Mouse (Mus musculus) urinary bladder, postnatal 25 days (tissue): ENCODE results near the gene Actl6a.
"Not testable (repeated sequence)": the region's sequence is repeated elsewhere in the genome, so short reads cannot be mapped to it uniquely, and the experiment has no call there.

Source experiments
- DNase-seq: peaks from one replicate; pipeline ENCODE4 v3.0.0; 2022; ENCODE audit warnings: low spot score

The Actl6a gene

DNA sequence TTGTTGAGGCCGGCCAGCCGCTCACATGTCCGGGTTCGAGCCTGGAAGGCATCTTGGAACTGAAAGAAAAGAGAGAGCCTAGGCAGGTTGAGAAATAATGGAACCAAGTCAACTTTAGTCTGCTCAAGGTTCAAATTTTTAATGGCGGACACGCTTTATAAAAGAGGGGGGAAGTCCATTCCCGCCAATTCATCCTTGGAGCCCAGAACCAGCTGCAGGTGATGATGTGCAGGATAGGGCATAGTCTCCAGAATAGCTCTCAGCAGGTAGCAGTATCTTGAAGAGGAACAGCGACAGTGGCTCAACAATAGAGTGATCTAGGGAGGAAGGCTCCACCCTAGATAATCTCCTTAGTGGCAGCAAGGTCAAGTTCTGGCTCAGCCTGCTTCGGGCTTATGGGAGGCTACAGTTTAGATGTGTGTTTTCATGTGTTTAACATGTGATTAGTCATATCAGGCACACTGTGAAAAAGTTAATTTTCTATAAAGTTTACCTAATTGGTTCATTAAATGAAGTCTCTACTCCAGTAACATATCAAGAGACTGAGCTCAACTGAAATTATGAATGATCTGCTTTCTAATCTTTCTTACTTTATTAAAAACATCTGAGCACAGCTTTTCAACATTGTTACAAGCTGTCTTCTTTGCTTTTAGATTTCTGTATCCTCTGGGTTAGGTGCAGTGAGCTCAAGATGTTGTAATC, at the start of gene Actl6a:
TSS of gene Actl6a (plus strand) at position 652 of the 702 bp plus-strand sequence.
- not testable (repeated sequence) for DNase-seq

DNA sequence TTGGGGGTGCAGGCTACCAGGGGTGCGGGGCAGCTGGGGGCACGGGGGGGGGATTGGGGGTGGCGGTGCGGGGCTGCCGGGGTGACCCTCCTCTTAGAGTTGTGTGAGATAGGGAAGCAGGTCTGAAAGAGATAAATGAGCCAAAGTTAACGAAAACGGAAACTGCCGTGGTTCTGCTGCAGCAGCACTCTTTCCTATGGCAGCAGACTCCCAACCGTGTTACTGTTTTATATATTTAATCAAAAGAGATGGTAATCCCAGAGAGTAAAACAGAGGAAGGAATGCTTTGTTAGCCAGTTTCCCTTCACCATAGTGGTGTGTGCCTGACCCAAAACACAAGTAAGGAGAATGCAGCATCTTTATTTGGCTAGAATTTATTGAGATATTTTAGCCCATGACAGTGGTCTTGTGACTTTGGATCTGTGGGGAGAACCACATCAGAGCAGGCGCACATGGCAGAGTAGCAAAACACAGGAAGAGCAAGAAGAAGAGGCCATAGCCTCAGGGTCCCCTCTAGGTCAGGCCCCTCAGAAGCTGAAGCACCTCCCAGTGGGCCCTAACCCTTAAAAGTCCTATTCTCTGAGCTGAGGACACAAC, 49.6 kb upstream of the Actl6a start:
- DNase-seq: no peak

DNA sequence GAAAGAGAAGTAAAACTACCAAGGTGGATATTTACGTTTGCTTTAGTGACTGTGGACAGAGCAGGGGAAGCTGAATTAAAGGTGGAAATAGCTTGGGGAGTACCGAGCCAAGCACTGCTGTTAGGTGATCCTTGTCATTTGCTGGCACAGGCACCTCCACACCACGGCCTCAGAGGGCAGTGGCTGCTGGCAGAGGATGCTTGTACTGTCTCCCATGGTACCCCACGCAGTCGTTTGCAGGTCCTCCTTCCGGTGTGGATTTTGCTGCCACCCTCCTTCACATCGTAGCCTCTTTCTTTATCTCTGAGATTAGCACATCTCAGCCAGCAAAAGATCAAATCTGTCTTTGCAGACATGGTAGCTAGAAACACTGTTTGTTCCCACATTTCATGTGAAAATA, 47.7 kb upstream of the Actl6a start:
- DNase-seq: no peak

DNA sequence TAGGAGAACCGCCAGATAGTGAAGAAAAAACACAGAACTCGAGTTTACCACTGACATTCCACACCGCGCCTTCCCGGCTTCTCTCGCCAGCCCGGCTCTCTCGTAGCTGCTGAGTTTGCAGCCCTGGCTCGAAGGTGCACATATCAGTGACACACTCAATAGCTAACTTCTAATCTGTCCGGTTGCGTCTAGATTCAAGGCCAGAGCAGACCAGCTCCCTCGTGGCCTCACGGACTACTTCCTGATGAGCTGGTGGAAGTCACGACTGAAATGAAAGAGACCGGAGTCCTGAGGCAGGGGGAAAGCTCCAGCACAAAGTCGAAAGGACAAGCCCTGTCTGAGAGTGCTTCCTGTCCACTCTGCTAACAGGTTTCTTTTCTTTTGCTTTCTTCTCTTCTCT, 47.3 kb upstream of the Actl6a start:
- DNase-seq: no peak

DNA sequence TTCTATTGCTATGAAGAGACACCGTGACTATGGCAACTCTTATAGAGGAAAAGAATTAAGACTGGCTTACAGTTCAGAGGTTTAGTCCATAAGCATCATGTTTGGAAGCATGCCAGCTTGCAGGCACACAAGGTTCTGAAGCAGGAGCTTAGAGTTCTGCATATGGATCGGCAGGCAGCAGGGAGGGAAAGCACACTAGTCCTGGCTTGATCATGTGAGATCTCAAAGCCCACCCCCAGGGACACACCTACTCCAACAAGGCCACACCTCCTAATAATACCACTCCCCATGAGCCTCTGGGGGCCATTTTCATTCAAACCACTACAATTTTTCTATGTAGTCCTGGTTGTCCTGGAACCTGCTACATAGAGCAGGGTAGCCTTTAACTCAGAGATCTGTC, 46.6 kb upstream of the Actl6a start:
- no peak for DNase-seq

DNA sequence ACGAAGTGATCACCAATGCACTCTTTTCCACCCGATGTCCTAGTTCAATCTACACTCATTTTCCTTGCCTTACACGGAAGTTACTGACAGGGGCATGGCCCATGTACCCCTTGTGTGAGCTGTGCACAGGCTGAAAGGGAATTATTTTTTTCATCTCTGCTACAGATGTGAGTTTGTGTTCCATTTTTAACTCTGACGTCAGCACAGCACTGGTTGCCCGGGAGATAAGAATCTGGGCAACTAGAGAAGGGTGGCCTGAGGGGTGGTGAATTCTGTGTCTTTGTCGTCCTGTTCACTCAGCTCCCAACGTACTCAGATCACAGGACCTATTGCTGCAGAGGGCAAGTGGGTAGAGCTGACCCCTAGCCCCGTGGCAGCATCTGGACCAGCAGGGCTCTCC, 45.8 kb upstream of the Actl6a start:
- DNase-seq: no peak

DNA sequence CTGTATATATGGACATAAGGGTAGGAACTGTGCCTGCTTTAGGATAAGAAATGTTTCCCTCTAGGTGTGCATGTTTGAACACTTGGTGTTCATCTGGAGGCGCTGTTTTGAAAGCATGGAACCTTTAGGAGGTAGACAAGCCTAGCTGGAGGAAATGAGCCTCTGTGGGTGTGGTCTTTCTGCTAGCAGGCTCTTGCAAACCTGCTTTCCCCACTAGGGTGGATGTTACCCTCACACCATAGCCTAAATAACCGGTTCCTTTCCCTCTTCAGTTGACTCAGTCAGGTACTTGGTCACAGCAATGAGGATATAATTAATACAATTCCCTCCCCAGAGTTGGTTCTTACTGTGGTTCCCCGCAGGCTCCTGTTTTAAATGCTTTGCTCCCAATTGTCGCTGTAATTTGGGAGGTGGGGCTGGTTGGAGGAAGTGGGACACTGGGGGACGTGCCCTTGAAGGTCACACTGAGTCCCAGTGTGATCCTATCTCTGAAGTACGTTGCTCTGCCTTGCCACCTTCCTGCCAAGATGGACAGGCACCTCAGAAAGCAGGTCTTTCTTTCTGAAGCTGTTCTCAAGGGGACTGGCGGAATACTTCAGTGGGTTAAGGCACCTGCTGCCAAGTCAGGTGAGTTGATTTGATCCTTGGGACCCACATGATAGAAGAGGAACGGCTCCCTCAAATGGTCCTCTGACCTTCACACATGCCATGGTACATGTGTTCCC, 45.1 kb upstream of the Actl6a start:
- DNase-seq: no peak

DNA sequence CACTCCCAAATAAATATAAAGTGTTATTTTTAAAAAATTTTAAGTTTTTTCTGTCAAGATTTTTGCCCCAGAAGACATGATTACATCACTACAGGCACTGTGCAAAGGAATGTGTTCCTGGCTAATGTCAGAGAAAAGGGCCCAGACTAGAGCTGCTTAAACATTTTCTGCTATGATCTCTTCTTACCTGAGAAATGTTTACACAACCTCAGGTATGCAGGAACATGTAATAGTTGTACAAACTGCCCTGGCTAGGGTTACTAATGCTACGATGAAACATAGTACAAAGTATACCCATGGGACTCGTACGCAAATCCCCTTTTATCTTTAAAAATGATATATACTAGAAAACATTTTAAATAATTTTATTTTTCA, 44.6 kb upstream of the Actl6a start:
- DNase-seq: no peak

DNA sequence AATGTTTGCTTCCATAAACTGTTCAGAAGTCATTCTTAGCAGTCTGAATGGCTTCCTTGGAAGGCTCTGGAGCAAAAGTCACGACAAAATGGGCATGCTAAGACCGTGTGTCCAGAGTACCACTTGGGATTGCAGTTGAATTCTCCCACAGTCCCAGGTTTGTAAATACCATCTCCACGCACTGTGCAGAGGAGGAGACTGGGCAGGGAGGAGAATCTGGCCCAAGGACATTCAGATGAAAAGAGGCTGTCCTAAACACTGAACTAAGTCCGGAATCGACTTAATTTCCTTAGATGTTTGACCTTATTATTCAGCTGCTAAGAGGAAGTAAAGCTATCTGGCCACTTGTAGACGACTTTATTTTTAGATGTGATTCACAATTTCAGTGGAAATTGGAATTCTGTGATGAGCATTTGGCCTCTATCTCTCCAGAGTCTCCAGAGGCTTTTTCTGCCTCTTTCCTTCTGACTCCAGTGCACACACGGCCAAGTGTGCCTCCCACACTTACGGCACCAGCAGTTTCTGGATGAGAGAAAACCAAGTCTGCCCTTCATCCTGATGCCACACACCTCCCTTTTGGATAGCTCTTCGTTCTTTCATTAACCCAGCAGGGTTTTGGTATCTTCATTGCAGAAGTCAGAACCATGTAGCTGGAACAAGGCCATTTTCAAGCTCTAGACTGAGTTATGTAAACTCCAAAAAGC, 37.7 kb upstream of the Actl6a start:
- no peak for DNase-seq

DNA sequence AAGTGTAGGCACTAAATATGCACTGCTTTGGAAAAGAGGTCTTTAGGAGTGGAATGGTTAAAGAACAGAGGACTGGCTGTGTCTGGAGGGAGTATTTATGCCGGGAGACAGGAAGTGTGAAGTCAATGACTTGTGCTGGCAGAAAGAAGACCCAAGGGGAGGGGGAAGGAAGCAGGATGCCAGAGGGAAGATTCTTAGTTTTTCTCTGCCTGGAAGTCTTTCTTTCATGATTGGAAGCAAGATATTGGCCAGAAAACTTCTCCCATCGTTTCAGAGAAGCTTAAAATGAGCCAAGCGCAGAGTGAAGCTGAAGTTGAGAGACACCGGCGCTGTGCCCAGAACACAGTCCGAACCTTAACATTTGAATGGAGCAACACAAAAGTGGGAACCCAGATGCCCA, 36.9 kb upstream of the Actl6a start:
- DNase-seq: no peak

DNA sequence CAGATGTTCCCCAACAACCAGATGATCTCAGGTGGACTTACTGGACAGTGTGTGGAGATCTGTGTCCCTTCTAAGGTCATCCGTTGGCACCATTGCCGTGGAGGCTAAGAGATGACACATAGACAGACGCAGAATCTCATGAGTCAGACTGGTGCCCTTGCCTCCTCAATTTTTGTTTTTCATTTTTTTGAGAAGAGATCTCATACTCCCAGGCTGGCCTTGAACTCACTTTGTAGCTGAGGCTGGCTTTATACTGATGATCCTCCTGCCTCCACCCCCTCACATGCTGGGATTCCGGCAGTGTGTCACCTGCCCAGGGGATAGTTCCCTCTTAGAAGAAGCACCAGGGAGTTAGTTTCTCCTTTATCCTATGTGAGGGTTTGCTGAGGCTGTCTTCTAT, 35.9 kb upstream of the Actl6a start:
- no peak for DNase-seq

DNA sequence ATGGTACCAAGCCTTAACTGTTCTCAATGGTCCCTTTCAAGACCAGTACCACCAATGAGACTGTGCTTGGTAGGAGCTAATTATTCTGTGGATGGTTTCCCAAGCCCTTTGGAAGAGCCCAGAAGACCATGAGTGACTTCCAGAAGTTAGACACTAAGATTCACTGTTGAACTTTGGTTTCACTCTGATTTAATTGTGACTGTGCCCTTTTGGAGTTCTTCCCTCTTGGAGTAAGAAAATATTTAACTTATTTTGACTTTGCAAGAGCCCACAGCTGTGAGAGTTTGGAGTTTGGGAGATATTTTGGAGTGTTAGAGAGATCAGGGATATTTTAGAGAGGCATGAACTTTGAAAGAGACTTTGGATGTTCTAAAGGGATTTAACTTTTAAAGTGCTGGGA, 32.9 kb upstream of the Actl6a start:
- DNase-seq: no peak

DNA sequence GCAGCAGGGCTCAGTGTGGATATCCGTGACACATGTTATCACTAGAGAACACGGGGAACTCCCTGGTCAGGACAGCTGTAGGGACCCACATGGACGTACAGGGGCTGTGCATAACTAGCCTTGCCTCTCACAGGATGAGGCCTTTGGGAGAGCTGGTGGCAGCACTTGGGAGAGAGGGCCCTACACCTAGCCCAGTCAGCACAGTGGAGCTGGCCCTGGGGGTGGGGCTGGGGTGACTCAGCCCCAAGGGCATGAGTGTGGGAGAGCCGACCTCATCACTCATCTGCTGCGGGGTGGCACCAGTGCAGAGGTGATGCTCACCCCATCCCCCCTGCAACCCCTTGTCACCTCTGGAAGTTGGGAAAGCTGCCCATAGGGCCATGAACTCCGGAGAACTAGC, 29.7 kb upstream of the Actl6a start:
- no peak for DNase-seq

DNA sequence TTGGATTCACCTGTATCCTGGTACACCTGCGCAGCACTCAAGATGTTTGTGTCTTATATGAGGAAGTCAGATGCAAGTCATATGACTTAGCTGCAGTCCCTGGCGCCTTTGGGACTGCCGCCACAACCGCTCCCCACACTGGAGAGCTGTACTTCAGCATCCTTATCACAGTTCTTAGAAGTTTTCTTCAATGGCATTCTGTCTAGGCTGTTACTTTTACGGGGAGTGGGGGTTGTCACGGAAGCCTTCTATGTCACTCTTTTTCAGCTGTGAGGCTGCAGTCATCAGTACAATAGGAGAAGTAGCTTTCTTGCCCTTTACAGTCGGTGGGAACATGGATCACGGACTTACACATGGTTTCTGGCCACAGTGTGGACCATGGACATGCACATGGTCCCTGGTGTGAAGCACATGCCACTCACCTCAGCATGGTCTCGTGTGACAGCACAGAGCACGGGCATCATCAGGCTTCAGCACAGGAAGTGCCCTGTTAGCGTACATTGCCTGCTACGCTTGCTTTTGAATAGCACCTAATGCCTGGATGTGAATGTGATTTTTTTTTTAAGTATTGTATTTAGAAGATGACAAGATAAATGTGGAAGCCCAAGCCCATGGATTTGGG, 23.1 kb upstream of the Actl6a start:
- DNase-seq: no peak

DNA sequence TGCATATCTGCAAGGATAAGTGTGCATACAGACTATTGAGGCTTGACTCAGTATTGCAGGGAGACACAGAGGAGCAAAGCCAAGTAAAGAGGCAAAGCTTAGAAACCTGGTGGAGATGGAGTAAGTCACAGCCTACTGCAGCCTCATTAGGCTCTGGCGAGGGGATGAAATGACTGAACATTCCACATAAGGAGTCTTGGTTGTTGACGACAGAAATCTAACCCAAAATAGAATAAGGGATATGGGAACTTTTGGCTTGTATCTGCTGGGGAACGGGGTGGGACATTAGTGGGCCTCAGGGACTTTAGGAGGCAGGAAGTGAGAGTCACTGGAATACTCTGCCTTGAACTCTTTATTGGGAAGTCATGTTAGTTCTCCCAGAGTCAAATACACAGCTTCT, 21.5 kb upstream of the Actl6a start:
- no peak for DNase-seq

DNA sequence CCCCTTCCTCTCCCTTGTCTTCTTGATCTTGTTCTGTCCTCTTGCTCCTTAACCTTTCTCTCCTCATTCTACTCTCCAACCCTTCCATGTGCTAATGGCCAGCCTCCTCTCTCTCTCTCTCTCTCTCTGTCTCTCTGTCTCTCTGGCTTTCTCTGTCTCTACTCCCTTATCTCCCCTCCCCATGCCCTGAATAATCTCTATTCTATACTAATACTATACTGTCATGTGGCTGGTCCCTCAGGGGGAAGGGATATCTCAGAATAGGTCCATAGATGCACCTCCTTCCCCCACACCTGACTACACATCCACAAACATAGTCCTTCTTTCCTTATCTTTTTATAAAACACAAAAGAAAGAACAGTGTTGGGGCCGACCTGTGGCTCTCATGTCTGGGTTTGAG, 19.6 kb upstream of the Actl6a start:
- no peak for DNase-seq

DNA sequence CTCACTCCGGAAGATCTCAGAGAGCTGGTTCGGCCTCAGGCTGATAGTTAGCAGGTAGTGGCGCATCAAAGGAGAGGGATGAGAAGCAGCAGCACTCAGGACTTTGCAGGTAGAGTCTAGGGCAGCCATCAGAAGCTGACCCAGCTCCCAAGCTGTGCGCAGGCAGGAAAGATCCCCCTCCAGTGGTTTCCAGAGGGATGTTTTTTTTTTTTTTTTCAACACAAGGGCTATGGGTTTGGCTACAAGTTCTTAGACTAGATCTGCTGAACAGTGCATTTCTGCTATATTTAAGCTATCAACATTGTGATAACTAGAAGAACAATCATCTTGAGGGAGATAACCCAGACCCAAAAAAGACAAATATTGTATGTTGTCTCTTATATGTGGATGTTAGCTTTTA, 18.9 kb upstream of the Actl6a start:
- DNase-seq: no peak

DNA sequence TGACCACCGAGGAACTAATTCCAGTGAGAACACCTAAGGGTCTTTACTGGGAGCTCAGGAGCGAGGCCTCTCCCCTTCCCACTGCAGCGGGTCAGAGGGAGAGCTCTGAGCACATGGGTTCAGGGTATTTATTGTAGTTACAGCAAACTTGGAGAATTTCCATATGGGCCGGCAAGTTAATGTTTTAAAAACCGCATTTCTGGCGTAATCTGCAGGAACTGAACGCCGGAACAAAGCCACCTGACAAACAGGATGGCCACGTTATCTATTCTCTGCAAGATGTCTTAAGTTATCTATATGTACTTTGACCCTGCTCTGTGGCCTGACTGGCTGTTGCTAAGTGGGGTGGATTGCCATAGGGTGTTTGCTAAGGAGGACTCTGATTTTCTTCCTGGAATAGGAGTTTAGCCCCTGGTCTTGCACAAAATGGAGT, 16.5 kb upstream of the Actl6a start:
- no peak for DNase-seq

DNA sequence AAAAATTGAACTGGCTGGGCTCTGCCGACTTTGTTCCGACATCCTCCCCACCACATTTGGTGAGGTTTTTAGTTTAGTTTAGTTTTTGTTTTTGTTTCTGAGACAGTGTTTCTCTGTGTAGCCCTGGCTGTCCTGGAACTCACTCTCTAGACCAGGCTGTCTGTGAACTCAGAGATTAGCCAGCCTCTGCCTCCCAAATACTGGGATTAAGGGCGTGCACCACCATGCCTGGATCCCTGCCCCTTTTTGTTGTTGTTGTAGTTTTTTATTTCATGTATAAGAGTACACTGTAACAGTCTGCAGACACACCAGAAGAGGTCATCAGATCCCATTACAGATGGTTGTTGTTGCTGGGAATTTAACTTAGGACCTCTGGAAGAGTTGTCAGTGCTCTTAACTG, 16.1 kb upstream of the Actl6a start:
- DNase-seq: no peak

DNA sequence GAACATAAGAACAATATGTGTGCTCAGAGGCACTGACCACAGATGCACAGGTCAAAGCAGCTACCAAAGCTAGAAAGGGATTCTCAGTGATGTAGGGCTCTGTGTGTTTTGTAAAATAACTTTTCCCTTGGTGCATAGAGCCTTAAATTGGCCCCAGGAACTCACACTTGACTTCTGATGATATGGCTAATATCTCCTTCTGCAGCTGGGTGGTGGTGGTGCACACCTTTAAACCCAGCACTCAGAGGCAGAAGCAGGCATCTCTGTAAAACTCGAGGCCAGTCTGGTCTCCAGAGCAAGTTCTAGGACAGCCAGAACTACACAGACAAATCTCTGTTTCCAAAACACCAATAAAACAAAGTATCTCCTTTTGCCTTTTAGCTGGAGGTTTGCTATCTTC, 15.2 kb upstream of the Actl6a start:
- DNase-seq: no peak

DNA sequence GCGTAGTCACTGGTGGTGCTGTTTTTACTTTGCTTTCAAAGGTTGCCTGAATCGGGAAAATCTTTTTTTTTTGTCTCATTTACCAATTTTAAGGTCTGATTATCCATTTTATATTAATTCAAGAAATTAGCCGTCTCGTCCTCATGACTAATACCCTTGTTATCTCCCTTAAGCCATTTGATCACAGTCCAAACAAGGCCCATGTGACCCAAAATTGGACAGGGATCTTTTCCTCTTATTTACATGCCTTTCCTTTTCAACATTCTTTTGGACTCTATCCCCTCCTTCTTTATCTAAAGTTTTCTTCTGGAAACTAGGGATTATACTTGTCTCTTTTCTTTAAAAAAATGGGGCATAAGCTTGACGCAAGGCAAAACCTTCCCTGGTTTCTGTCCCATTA, 14.3 kb upstream of the Actl6a start:
- DNase-seq: no peak

DNA sequence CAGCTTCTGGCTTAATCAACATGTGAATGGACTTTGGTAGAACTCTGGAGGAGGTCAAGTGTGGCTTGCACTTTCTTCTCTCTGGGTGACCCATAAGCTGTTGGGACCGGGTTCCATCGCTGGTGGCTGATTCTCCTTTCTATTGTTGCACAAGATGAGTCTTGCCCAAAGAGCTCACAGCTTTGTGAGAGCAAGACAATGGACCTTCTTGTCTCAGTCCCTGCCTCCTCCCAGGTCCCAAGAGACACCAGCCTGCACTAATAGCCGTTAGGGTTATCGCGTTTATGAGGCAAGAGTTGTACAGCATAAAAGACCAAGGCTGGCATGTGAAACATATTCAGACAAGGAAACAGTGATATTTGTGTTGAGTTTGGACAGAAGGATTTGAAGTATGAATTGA, 11.9 kb upstream of the Actl6a start:
- no peak for DNase-seq
